Mouse (Mus musculus): ENCODE measurements around the gene Slc9a1. TPM values are rescaled to one million over a fixed set of nuclear protein-coding genes. Genes with fewer than 3 reads are reported as not detected.

Slc9a1 gene
- total and polyA plus RNA-seq, 3 experiments, result 3.1 to 14.0 TPM; not detected in 1

DNA sequence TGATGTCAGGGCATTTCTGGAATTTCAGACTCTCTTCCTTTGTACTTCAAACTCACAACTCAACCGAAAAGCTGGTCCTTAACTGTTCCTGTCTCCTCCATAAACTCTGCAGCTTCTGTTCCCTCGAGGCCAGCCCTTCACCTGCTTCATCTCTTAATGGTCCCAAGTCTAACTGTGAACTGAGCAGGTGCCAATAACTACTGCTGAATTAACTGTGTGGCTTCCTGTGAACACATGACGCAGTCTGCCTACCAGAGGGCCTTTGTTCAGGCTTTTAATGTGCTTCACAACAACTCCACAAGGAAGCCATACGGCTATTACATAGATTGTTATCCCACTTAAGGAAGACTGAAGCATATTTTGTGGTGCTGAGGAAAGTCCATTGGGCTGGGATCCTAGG, 39.2 kb upstream of the Slc9a1 start:
- Histone ChIP-seq H3K4me3 (ENCODE audit: control insufficient read depth in 1 of 2, insufficient read depth in 1 of 2, low read depth in 2 of 2, low read length in 2 of 2) (no peak overlapping the region), H3K27ac (ENCODE audit: control insufficient read depth, low read depth, low read length) (no peak overlapping the region), H3K79me2 (ENCODE audit: control insufficient read depth, insufficient read depth, low read length, poor library complexity) (0 out of 2 replicates have a peak, but pooled peaks cover 2% of the 10 kb centered on the region), H3K9me3 (replicated peaks; ENCODE audit: insufficient read depth, low read length) (no peaks in the 10 kb centered on the region), H3K27me3 (ENCODE audit: control insufficient read depth in 1 of 2, insufficient read depth in 2 of 2, low read length in 2 of 2) (no peaks in the 10 kb centered on the region), H3K9ac (ENCODE audit: control insufficient read depth, low read depth, low read length, poor library complexity, severe bottlenecking) (no peak overlapping the region), H3K4me1 (ENCODE audit: control insufficient read depth in 1 of 2, insufficient read depth in 2 of 2, low read length in 2 of 2) (no peaks in the 10 kb centered on the region), H3K36me3 (ENCODE audit: control insufficient read depth in 1 of 2, insufficient read depth in 2 of 2, low read length in 2 of 2) (no peaks in the 10 kb centered on the region)
- TF ChIP-seq CTCF (IDR thresholded peaks at IDR 0.05 in 2 of 3, conservative IDR thresholded peaks at IDR 0.05 in 1 of 3; ENCODE audit: control insufficient read depth in 1 of 3, insufficient read depth in 1 of 3, low read depth in 2 of 3, low read length in 3 of 3, poor library complexity in 1 of 3, severe bottlenecking in 1 of 3) (no peak), CHD1 (IDR thresholded peaks at IDR 0.05; ENCODE audit: low read depth, low read length) (no peak), MAX (IDR thresholded peaks at IDR 0.05; ENCODE audit: low read length) (no peak), SMC3 (IDR thresholded peaks at IDR 0.05; ENCODE audit: low read depth, low read length) (no peak), TAL1 (IDR thresholded peaks at IDR 0.05; ENCODE audit: low read length) (no peak), RAD21 (IDR thresholded peaks at IDR 0.05; ENCODE audit: low read depth, low read length) (no peak), POLR2A (IDR thresholded peaks at IDR 0.05; ENCODE audit: control insufficient read depth in 1 of 2, insufficient read depth in 1 of 2, low read depth in 1 of 2, low read length in 2 of 2, poor library complexity in 1 of 2) (no peak), ZMIZ1 (IDR thresholded peaks at IDR 0.05; ENCODE audit: low read depth, low read length) (no peak), USF2 (IDR thresholded peaks at IDR 0.05; ENCODE audit: borderline replicate concordance in 1 of 2, insufficient read depth in 1 of 2, low read depth in 1 of 2, low read length in 2 of 2) (no peak), SIN3A (IDR thresholded peaks at IDR 0.05; ENCODE audit: low read length) (no peak), RCOR1 (IDR thresholded peaks at IDR 0.05; ENCODE audit: low read depth, low read length) (no peak), JUND (IDR thresholded peaks at IDR 0.05; ENCODE audit: low read depth, low read length) (no peak), MYB (IDR thresholded peaks at IDR 0.05; ENCODE audit: low read depth, low read length) (no peak), ETS1 (IDR thresholded peaks at IDR 0.05; ENCODE audit: low read depth, low read length) (no peak), GATA1 (IDR thresholded peaks at IDR 0.05; ENCODE audit: low read depth, low read length) (no peak), EP300 (IDR thresholded peaks at IDR 0.05; ENCODE audit: low read depth in 1 of 2, low read length in 2 of 2) (no peak), USF1 (IDR thresholded peaks at IDR 0.05; ENCODE audit: low read depth, low read length) (no peak)
- DNase-seq (ENCODE audit: low read depth, low spot score), result no peak

GRCm38 (mm10) chr4:133333306-133333705, 36.2 kb upstream of the Slc9a1 start:
- H3K9me3 ChIP-seq (replicated peaks; ENCODE audit: insufficient read depth, low read length), result no peaks in the 10 kb centered on the region
- no peak overlapping the region for H3K27ac ChIP-seq (ENCODE audit: control insufficient read depth, low read depth, low read length)
- H3K9ac ChIP-seq (ENCODE audit: control insufficient read depth, low read depth, low read length, poor library complexity, severe bottlenecking), result no peak overlapping the region
- H3K4me1 ChIP-seq (ENCODE audit: control insufficient read depth in 1 of 2, insufficient read depth in 2 of 2, low read length in 2 of 2), result peaks cover 0 to 7% of the 10 kb centered on the region in 2 experiments; a peak in 1 of 4 replicates
- no peaks in the 10 kb centered on the region for H3K27me3 ChIP-seq (ENCODE audit: control insufficient read depth in 1 of 2, insufficient read depth in 2 of 2, low read length in 2 of 2)
- H3K36me3 ChIP-seq (ENCODE audit: control insufficient read depth in 1 of 2, insufficient read depth in 2 of 2, low read length in 2 of 2), result peaks cover 0 to 6% of the 10 kb centered on the region in 2 experiments; a peak in 2 of 4 replicates
- H3K4me3 ChIP-seq (ENCODE audit: control insufficient read depth in 1 of 2, insufficient read depth in 1 of 2, low read depth in 2 of 2, low read length in 2 of 2), result no peak overlapping the region
- peaks cover 2% of the 10 kb centered on the region; the same call in 1 of the 2 replicates for H3K79me2 ChIP-seq (ENCODE audit: control insufficient read depth, insufficient read depth, low read length, poor library complexity)
- no peak for TF ChIP-seq RCOR1 (IDR thresholded peaks at IDR 0.05; ENCODE audit: low read depth, low read length)
- TF ChIP-seq POLR2A (IDR thresholded peaks at IDR 0.05; ENCODE audit: control insufficient read depth in 1 of 2, insufficient read depth in 1 of 2, low read depth in 1 of 2, low read length in 2 of 2, poor library complexity in 1 of 2), result no peak
- no peak for TF ChIP-seq TCF12 (IDR thresholded peaks at IDR 0.05; ENCODE audit: low read depth, low read length)
- no peak for TF ChIP-seq TAL1 (IDR thresholded peaks at IDR 0.05; ENCODE audit: low read length)
- no peak for TF ChIP-seq EP300 (IDR thresholded peaks at IDR 0.05; ENCODE audit: low read depth in 1 of 2, low read length in 2 of 2)
- no peak for TF ChIP-seq GATA1 (IDR thresholded peaks at IDR 0.05; ENCODE audit: low read depth, low read length)
- TF ChIP-seq MAFK (IDR thresholded peaks at IDR 0.05; ENCODE audit: borderline replicate concordance, low read depth, low read length), result no peak
- TF ChIP-seq GABPA (IDR thresholded peaks at IDR 0.05; ENCODE audit: low read depth, low read length), result no peak
- no peak for TF ChIP-seq SMC3 (IDR thresholded peaks at IDR 0.05; ENCODE audit: low read depth, low read length)
- TF ChIP-seq UBTF (IDR thresholded peaks at IDR 0.05; ENCODE audit: borderline replicate concordance, insufficient read depth, low read depth, low read length), result no peak
- no peak for TF ChIP-seq JUND (IDR thresholded peaks at IDR 0.05; ENCODE audit: low read depth, low read length)
- TF ChIP-seq MYC (IDR thresholded peaks at IDR 0.05; ENCODE audit: low read depth, low read length), result no peak
- no peak for TF ChIP-seq MAZ (IDR thresholded peaks at IDR 0.05; ENCODE audit: low read depth, low read length)
- TF ChIP-seq ZC3H11A (IDR thresholded peaks at IDR 0.05; ENCODE audit: low read depth, low read length), result no peak
- TF ChIP-seq CHD1 (IDR thresholded peaks at IDR 0.05; ENCODE audit: low read depth, low read length), result no peak
- no peak for TF ChIP-seq MAX (IDR thresholded peaks at IDR 0.05; ENCODE audit: low read length)
- no peak for TF ChIP-seq CHD2 (IDR thresholded peaks at IDR 0.05; ENCODE audit: low read length)
- no peak for TF ChIP-seq ZNF384 (IDR thresholded peaks at IDR 0.05; ENCODE audit: low read depth, low read length)
- TF ChIP-seq MEF2A (IDR thresholded peaks at IDR 0.05; ENCODE audit: extremely low read depth, insufficient replicate concordance, low read depth, low read length, poor library complexity, severe bottlenecking), result no peak
- no peak for TF ChIP-seq POLR2AphosphoS2 (IDR thresholded peaks at IDR 0.05; ENCODE audit: low read length)
- DNase-seq (ENCODE audit: low read depth, low spot score), result no peak
